Mouse (Mus musculus) liver, adult 2 months (tissue): ENCODE results near the gene Kcmf1.

Experiments
- CTCF ChIP-seq: fragments of 200-500 bp; IDR thresholded peaks from 2 replicates; pipeline ENCODE4 v1.5.1; 2011; ENCODE audit warnings: low read depth, low read length, control low read depth
- POLR2A ChIP-seq: fragments of 200-500 bp; IDR thresholded peaks from 2 replicates; pipeline ENCODE4 v1.6.1; 2011; ENCODE audit warnings: low read length, control low read depth; ENCODE audit not compliant: insufficient read depth; ENCODE audit errors: extremely low read depth

- TF ChIP-seq CTCF (no peak), POLR2A (no peak)
These were observed 89.5 kb downstream of the Kcmf1 start for GRCm38 (mm10) chr6:72810248-72810647.
